Mouse (Mus musculus): ENCODE results near the gene Cct7.

Gene Cct7

DNA sequence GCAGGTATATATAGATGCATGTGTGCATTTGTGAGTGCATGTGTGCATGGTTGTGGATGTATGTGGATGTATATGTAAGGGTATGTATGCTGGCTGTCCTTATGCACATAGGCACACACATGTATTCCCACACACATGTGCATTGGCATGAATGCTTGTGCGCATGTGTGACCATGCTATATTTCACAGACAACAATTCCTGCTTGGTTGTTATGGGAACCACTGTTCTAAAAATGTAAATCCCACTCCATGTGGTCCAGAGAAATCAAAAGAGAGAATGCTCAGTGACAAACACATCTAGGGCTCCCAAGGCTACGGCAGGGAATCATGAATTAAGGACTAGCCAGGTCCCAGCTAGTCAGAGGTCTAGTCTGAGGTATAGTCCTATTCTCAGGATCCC is 53.6 kb downstream of the Cct7 start:
- DNase-seq: no peak

DNA sequence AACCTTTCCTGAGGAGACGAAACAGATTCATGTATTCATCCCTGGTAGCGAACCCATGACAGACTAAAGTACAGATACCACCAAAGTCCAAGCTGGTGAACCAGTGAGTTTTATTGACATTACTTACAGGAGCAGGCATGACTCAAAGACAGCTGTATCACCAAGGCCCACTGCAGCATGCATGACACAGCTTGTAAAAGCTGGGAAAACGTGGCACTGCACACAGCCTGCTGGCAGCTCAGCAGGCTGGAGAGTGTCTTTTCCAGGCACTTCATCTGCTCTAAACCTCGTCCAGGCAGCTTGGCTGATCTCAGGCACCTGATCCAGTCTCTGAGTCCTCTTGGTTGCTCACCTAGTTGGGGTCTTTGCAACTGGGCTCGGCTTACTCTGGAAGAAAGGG is 57.3 kb downstream of the Cct7 start:
- no peak for DNase-seq

DNA sequence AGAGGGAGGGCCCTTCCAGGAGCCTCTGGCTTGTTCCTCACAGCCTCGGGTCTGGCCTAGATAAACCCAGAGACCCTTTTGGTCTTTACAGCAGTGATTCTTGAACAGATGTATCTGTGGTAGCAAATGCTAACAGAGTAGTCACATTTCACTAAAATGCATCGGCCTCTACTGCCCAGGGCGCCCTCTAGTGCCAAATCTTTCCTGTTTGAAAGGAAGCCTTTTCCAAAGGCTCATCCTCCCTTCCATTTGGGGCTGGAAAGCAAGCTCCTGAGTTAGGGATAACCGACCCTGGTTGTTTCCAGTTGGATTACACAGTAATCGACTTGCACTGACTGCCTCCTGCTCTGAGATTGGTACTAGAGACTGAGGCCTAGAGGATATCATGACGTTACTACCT is 59.2 kb downstream of the Cct7 start:
- DNase-seq: no peak

DNA sequence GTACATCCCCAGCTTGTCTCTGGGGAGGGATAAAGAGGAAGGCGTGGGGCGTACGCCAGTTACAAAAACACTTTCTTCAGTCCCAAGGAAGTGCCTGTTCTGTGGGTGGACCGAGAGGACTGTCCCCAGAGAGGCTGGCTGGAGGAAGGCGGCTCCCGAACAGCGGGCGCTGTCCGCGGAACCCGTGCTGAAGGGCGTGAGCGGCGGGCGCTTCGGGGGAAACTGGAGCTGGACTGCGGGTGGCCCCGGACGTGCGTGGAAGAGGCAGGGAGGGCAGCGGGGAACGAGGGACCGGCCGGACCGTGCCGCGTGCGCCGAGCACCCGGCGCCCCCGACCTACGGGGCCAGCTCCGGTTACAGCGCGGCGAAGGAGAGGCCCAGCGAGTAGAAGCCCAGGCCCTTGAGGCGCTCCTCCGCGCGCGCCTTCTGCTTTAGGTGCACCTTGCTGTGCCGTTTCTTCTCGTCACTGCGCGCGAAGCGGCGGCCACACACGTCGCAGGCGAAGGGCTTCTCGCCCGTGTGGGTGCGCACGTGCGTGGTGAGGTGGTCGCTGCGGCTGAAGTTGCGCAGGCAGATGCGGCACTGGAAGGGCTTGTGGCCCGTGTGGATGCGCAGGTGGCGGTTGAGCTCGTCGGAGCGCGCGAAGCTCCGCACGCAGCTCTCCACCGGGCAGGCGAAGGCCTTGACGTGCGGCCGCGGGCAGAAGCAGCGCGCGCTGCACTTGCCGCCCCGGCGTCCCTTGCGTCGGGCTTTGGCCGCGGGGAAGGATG is 60.2 kb downstream of the Cct7 start:
- no peak for DNase-seq

DNA sequence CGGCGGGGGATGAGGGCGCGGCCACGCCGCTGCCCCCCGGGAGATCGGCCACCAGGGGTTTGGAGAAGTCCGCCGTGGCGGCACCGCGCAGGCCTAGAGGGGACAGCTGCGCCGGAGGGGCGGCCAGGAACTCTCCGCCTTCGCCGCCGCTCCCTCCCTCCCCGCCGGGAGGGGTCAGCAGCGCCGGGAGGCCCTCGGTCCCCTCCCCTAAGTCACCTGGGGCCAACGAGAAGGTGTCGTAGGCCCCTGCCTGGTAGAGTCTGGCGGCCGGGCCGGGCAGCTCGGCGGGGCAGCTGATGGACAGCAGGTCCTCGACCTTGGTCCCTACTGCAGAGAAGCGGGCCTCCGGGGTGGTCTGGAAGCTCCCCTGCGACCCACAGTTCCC is 60.7 kb downstream of the Cct7 start:
- DNase-seq: no peak

DNA sequence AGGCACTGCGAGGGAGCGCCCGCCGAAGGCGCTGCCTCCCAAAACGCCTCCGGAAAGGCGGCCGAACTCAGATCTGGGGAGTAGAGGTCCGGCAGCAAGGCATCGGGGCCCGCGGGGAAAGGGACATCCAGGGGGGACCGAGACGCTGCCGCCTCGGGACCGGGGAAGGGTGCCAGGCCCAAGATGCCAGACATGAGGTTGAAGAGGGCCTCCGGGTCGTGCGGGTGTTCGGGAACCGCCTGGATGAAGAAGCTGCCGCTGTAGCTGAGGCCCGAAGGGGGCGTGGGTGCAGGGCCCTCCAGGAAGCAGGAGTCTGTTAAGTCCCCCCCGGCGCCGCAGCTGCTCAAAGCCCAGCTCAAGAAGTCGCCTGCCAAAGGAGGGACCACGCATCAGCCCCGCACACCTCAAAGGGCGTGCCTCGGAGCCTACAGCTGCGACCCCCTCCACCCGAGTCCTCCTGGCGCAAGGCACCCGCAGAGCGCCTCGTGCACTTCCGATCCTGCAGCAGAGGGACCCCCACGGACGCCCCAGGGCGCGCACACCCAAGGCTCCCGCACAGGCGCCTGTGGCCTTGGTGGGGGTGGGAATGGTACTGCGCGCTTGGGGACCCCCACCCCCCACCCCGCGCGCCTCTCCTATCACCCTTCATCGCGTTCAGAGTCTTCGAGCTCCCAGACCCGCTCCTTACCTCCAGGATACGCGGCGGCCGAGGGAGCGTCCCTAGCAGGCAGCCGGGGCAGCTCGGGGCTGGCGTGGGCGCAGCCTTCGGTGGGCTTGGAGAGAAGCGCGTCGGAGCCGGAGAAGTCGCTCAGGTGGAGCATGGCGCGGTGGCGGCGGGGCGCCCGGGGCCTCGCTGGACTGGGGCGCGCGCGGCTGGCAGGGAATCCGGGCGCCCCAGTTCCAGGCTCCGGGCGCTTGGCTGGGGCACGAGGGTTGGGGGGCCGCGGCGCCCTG is 61.5 kb downstream of the Cct7 start:
- no peak for DNase-seq

DNA sequence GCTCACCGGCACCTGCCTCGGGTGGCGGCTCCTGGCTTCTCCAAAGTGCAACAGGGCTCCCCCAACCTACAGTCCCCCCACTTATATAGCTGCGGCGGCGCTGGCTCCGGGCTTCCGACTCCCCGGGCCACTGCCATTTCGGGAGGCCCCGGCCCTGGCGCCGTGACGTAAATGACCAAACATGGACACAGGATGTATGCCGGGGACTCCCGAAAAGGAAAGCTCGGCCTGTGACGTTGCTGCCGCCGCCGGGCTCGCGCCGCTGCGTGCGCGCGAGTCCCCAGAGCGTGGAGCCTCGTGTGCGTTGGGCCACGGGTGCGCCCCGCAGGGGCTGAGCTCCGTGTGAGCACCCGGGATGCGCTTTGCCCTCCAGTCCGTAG is 62.2 kb downstream of the Cct7 start, which contains the start of gene Egr4:
Gene Egr4 (minus strand): TSS at position 59 of the 380 bp plus-strand sequence.
- DNase-seq: peak; percentile 33

DNA sequence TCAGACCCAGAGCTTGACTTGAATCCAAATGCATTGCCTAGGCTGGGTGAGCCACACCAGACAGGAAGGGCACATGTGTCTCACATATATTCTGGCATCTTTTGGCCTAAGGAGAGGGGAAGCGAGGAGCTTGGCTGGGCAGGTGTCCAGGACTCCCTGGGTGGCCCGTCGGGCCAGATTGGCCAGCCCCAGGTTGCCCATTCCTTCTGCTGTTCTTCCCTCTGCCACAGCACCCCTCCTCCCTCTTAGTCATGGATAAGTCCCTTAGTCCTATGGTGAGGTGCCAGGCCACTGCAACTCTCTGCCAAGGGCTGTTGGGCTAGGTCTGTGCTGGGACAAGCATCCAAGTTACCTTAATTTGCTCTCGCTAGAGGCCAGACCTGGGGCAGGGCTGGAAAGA is 64.6 kb downstream of the Cct7 start:
- DNase-seq: no peak

Data from thymus, postnatal 25 days (tissue).